In genomic region chr2:18943366-18943765, GRCm38 (mm10) we compare ENCODE assay signal across 16 mouse cellular contexts. TPM values are rescaled to one million over a fixed set of nuclear protein-coding genes. Genes with fewer than 3 reads are reported as not detected.
A peak's percentile ranks its signal among the peaks of the same experiment; 100 is the strongest.
DNase-seq lines count a peak whose midpoint lies in the region; ATAC-seq and TF ChIP-seq lines count a peak whose summit lies in the region.
"Had no signal": no experiment of that assay in that cellular context is flagged by ENCODE, and none has a peak within 500 bp of the region (broad histone marks: within the 10 kb centered on the region; RNA-seq: fewer than 3 reads in every experiment).

No protein-coding gene starts in this region.

- H3K4me2 ChIP-seq in kidney, embryonic 16.5 days (replicated peaks; ENCODE audit: low read depth, low read length), result no peak overlapping the region
- no peak overlapping the region for H3K4me2 ChIP-seq in midbrain, embryonic 13.5 days (replicated peaks)
- H3K4me2 ChIP-seq: hindbrain, embryonic 14.5 days had no signal

- intact Hi-C loops in heart, postnatal 10 days (cut with DNase I), result no loop called here

- H3K36me3 ChIP-seq in heart, embryonic 10.5 days, result no peaks in the 10 kb centered on the region
- H3K36me3 ChIP-seq in kidney, embryonic 16.5 days (ENCODE audit: insufficient read depth, low read length), result no peaks in the 10 kb centered on the region
- no peaks in the 10 kb centered on the region for H3K36me3 ChIP-seq in thymus, adult 2 months (ENCODE audit: control insufficient read depth, insufficient read depth, low read length)
- H3K36me3 ChIP-seq in midbrain, embryonic 13.5 days, result no peaks in the 10 kb centered on the region

- no peak for TF ChIP-seq POLR2A in thymus, adult 2 months (IDR thresholded peaks at IDR 0.05; ENCODE audit: control insufficient read depth, extremely low read depth, insufficient read depth, low read length, poor library complexity)

- TF ChIP-seq CTCF in thymus, adult 2 months (IDR thresholded peaks at IDR 0.05; ENCODE audit: borderline replicate concordance, control insufficient read depth, extremely low read depth, insufficient read depth, low read length, poor library complexity), result no peak

- WGBS in heart, embryonic 10.5 days, result 44% methylated on average over 4 of the region's 4 CpGs
- 26% methylated on average over 4 of the region's 4 CpGs for WGBS in kidney, embryonic 16.5 days
- 60% methylated on average over 4 of the region's 4 CpGs for WGBS in thymus, adult 2 months
- 81% methylated on average over 4 of the region's 4 CpGs for WGBS in midbrain, embryonic 13.5 days

- peaks cover 50% of the 10 kb centered on the region for H3K4me1 ChIP-seq in heart, embryonic 10.5 days
- peaks cover 42% of the 10 kb centered on the region for H3K4me1 ChIP-seq in kidney, embryonic 16.5 days (ENCODE audit: insufficient read depth, low read length)
- peaks cover 49% of the 10 kb centered on the region for H3K4me1 ChIP-seq in thymus, adult 2 months (replicated peaks; ENCODE audit: control insufficient read depth, insufficient read depth, low read length)
- H3K4me1 ChIP-seq in midbrain, embryonic 13.5 days (replicated peaks), result peaks cover 25% of the 10 kb centered on the region

- peak overlapping the region; percentile 62 for H3K27ac ChIP-seq in heart, embryonic 10.5 days
- H3K27ac ChIP-seq in kidney, embryonic 16.5 days (ENCODE audit: low read length), result peak overlapping the region; percentile 81
- peak overlapping the region; percentile 29; the same call in 1 of the 2 replicates for H3K27ac ChIP-seq in thymus, adult 2 months (ENCODE audit: control insufficient read depth, insufficient read depth, low read length)
- no peak overlapping the region for H3K27ac ChIP-seq in midbrain, embryonic 13.5 days
- H3K27ac ChIP-seq: hindbrain, embryonic 14.5 days; macrophage had no signal

- H3K9ac ChIP-seq in kidney, embryonic 16.5 days (replicated peaks; ENCODE audit: low read length), result no peak overlapping the region
- no peak overlapping the region for H3K9ac ChIP-seq in midbrain, embryonic 13.5 days (replicated peaks)
- H3K9ac ChIP-seq: hindbrain, embryonic 14.5 days had no signal

- H3K9me3 ChIP-seq in heart, embryonic 10.5 days, result no peaks in the 10 kb centered on the region
- no peaks in the 10 kb centered on the region for H3K9me3 ChIP-seq in kidney, embryonic 16.5 days (ENCODE audit: low read length)
- H3K9me3 ChIP-seq in midbrain, embryonic 13.5 days, result no peaks in the 10 kb centered on the region

- peak; percentile 74 for DNase-seq in heart, embryonic 10.5 days (ENCODE audit: low spot score)
- DNase-seq in heart, postnatal 10 days, result no peak
- no peak for DNase-seq in kidney, postnatal 4 days
- no peak for DNase-seq in thymus, adult 2 months
- DNase-seq in thymus, postnatal 14 days, result no peak
- DNase-seq: B cell, adult 2 months; cerebellum, adult 9-11 months; embryo, embryonic 11 days; gastrocnemius, postnatal 25 days; thymus, postnatal 4 days had no signal

- no peak for ATAC-seq in kidney, embryonic 16.5 days (ENCODE audit: low FRiP score, low TSS enrichment)
- no peak for ATAC-seq in midbrain, embryonic 13.5 days
- ATAC-seq: midbrain, embryonic 16.5 days had no signal

- H3K27me3 ChIP-seq in heart, embryonic 10.5 days (ENCODE audit: insufficient read depth, poor library complexity, severe bottlenecking), result no peaks in the 10 kb centered on the region
- no peaks in the 10 kb centered on the region for H3K27me3 ChIP-seq in kidney, embryonic 16.5 days (ENCODE audit: insufficient read depth, low read length)
- no peaks in the 10 kb centered on the region for H3K27me3 ChIP-seq in thymus, adult 2 months (ENCODE audit: control insufficient read depth, insufficient read depth, low read length)
- H3K27me3 ChIP-seq in midbrain, embryonic 13.5 days, result no peaks in the 10 kb centered on the region

- no peak overlapping the region for H3K4me3 ChIP-seq in heart, embryonic 10.5 days
- H3K4me3 ChIP-seq in kidney, embryonic 16.5 days (ENCODE audit: low read length), result no peak overlapping the region
- H3K4me3 ChIP-seq in thymus, adult 2 months (ENCODE audit: control insufficient read depth, insufficient read depth, low read length), result no peak overlapping the region
- no peak overlapping the region for H3K4me3 ChIP-seq in midbrain, embryonic 13.5 days (replicated peaks)
- H3K4me3 ChIP-seq: erythroblast, embryonic 14.5 days had no signal

RNA-seq across cellular contexts. Expression of gene Pip4k2a, which starts 54.6 kb away (rescaled TPM):
- polyA plus RNA-seq in heart, embryonic 10.5 days (2016; fragmentation: Nextera tagmentation; extraction: Ambion mirVana), result 7.4 and 12.0 TPM in 2 replicates
- total RNA-seq in heart, postnatal 10 days (2021), result 10 to 100 TPM in 1 of 2 experiments, 1 to 10 TPM in 1; 8.7 to 10.9 TPM
- 13.0 TPM in 2 replicates for polyA plus RNA-seq in kidney, embryonic 16.5 days (2015; fragmentation: Nextera tagmentation; extraction: Ambion mirVana)
- 55.0 and 61.2 TPM in 2 replicates for polyA plus RNA-seq in thymus, adult 2 months (2012; rRNA removed)
- 8.0 and 8.3 TPM in 2 replicates for polyA plus RNA-seq in midbrain, embryonic 13.5 days (2015; fragmentation: Nextera tagmentation; extraction: Ambion mirVana)

RNA-seq across cellular contexts. Expression of gene 4930426L09Rik, which starts 54.8 kb away (rescaled TPM):
- 0.18 and 0.38 TPM in 2 replicates for polyA plus RNA-seq in heart, embryonic 10.5 days (2016; fragmentation: Nextera tagmentation; extraction: Ambion mirVana)
- under 1 TPM; 0.22 to 0.53 TPM for total RNA-seq in heart, postnatal 10 days (2021)
- 0.17 and 0.42 TPM in 2 replicates for polyA plus RNA-seq in kidney, embryonic 16.5 days (2015; fragmentation: Nextera tagmentation; extraction: Ambion mirVana)
- polyA plus RNA-seq in thymus, adult 2 months (2012; rRNA removed), result 2.0 and 2.8 TPM in 2 replicates
- polyA plus RNA-seq in midbrain, embryonic 13.5 days (2015; fragmentation: Nextera tagmentation; extraction: Ambion mirVana), result 0.32 and 0.58 TPM in 2 replicates
- polyA plus RNA-seq: erythroblast, embryonic 14.5 days had no signal
